Comparison of ENCODE assay signal across 10 mouse cellular contexts in genomic region chr9:65019146-65019545, GRCm38 (mm10). TPM values are rescaled to one million over a fixed set of nuclear protein-coding genes. Genes with fewer than 3 reads are reported as not detected.
DNase-seq lines count a peak whose midpoint lies in the region; ATAC-seq and TF ChIP-seq lines count a peak whose summit lies in the region.
"Had no signal": no experiment of that assay in that cellular context is flagged by ENCODE, and none has a peak within 500 bp of the region (broad histone marks: within the 10 kb centered on the region; RNA-seq: fewer than 3 reads in every experiment).

No protein-coding gene starts in this region.

- H3K4me3 ChIP-seq in gastrocnemius, adult 2 months, result no peak overlapping the region
- H3K4me3 ChIP-seq in G1E (ENCODE audit: low read depth, low read length), result peak overlapping the region; percentile 43; the same call in 1 of the 2 replicates
- H3K4me3 ChIP-seq in hindbrain, embryonic 15.5 days, result no peak overlapping the region

- peaks cover 23% of the 10 kb centered on the region for H3K36me3 ChIP-seq in G1E (replicated peaks)
- H3K36me3 ChIP-seq in hindbrain, embryonic 15.5 days, result no peaks in the 10 kb centered on the region

- no peak for DNase-seq in gastrocnemius, adult 2 months
- no peak for DNase-seq in gastrocnemius, postnatal 14 days
- DNase-seq in G1E (ENCODE audit: low spot score), result no peak
- peak; percentile 27 for DNase-seq in lung, postnatal 14 days
- no peak for DNase-seq in urinary bladder, adult 2 months (ENCODE audit: low spot score)
- DNase-seq in heart, postnatal 14 days, result no peak
- DNase-seq: gastrocnemius, postnatal 10 days; heart, postnatal 4 days had no signal

- H3K27me3 ChIP-seq in G1E (ENCODE audit: insufficient read depth, low read length), result no peaks in the 10 kb centered on the region
- no peaks in the 10 kb centered on the region for H3K27me3 ChIP-seq in hindbrain, embryonic 15.5 days

- TF ChIP-seq CTCF in gastrocnemius, adult 2 months (IDR thresholded peaks at IDR 0.05), result no peak
- no peak for TF ChIP-seq CTCF in G1E (IDR thresholded peaks at IDR 0.05; ENCODE audit: low read depth, low read length)

- H3K9me3 ChIP-seq in G1E (replicated peaks), result no peaks in the 10 kb centered on the region
- no peaks in the 10 kb centered on the region for H3K9me3 ChIP-seq in hindbrain, embryonic 15.5 days

- WGBS in hindbrain, embryonic 15.5 days, result 47% methylated on average over 3 of the region's 3 CpGs

- no peak for ATAC-seq in G1E (ENCODE audit: extremely low read depth, insufficient number of reproducible peaks, low FRiP score, poor library complexity, severe bottlenecking)
- ATAC-seq in hindbrain, embryonic 15.5 days (ENCODE audit: low FRiP score, low read depth), result no peak
- ATAC-seq in erythroid progenitor cell, adult 5-6 weeks (replicated peaks; ENCODE audit: low FRiP score, poor library complexity, severe bottlenecking), result no peak

- H3K4me1 ChIP-seq in G1E (ENCODE audit: insufficient read depth, low read depth, low read length), result peaks cover 70% of the 10 kb centered on the region
- peaks cover 66% of the 10 kb centered on the region for H3K4me1 ChIP-seq in hindbrain, embryonic 15.5 days (replicated peaks)

- intact Hi-C loops in gastrocnemius, adult 2 months (cut with DNase I), result no loop called here
- intact Hi-C loops in gastrocnemius, postnatal 14 days (cut with DNase I; ENCODE audit: low total_unique reads), result no loop called here
- intact Hi-C loops in heart, postnatal 14 days (cut with DNase I), result no loop called here

- H3K9ac ChIP-seq in hindbrain, embryonic 15.5 days, result no peak overlapping the region

- peak overlapping the region; percentile 20; the same call in 1 of the 2 replicates for H3K27ac ChIP-seq in gastrocnemius, adult 2 months
- H3K27ac ChIP-seq in hindbrain, embryonic 15.5 days (replicated peaks), result no peak overlapping the region

- H3K4me2 ChIP-seq in hindbrain, embryonic 15.5 days, result peak overlapping the region; percentile 74

RNA-seq across cellular contexts. Expression of gene Hacd3, which starts 2.3 kb away (rescaled TPM):
- total RNA-seq in gastrocnemius, adult 2 months (2021), result 10 to 100 TPM in 1 of 2 experiments, 1 to 10 TPM in 1; 9.0 to 10.8 TPM
- total RNA-seq in gastrocnemius, postnatal 14 days (2021), result 10 to 100 TPM; 13.3 to 14.1 TPM
- 22.0 and 22.3 TPM in 2 replicates for total RNA-seq in G1E (2014; fragmentation: Nextera tagmentation)
- total RNA-seq in G1E (2017), result 48.1 and 49.0 TPM in 2 replicates
- 3.0 and 3.3 TPM in 2 replicates for polyA plus RNA-seq in G1E (2012)
- 219 and 223 TPM in 2 replicates for polyA plus RNA-seq in hindbrain, embryonic 15.5 days (2015; fragmentation: Nextera tagmentation; extraction: Ambion mirVana)
- 59.1 and 61.7 TPM in 2 replicates for polyA plus RNA-seq in urinary bladder, adult 2 months (2012; rRNA removed)
- 11.5 and 15.9 TPM in 2 replicates for total RNA-seq in erythroid progenitor cell, adult 5-6 weeks (2015; ENCODE audit: low replicate concordance)
- total RNA-seq in erythroid progenitor cell, adult 5-6 weeks (2017; ENCODE audit: low replicate concordance), result 18.2 and 20.8 TPM in 2 replicates
- 10 to 100 TPM; 17.7 to 20.9 TPM for total RNA-seq in heart, postnatal 14 days (2021)

RNA-seq across cellular contexts. Expression of gene Dpp8, which starts 13.1 kb away (rescaled TPM):
- 100 to 1,000 TPM in 1 of 2 experiments, 10 to 100 TPM in 1; 95.9 to 112 TPM for total RNA-seq in gastrocnemius, adult 2 months (2021)
- 100 to 1,000 TPM; 102 to 112 TPM for total RNA-seq in gastrocnemius, postnatal 14 days (2021)
- total RNA-seq in G1E (2014; fragmentation: Nextera tagmentation) (137 and 145 TPM in 2 replicates), G1E (2017) (125 and 133 TPM in 2 replicates)
- polyA plus RNA-seq in G1E (2012), result 11.6 and 13.6 TPM in 2 replicates
- 39.5 and 39.6 TPM in 2 replicates for polyA plus RNA-seq in hindbrain, embryonic 15.5 days (2015; fragmentation: Nextera tagmentation; extraction: Ambion mirVana)
- polyA plus RNA-seq in urinary bladder, adult 2 months (2012; rRNA removed), result 53.7 and 64.4 TPM in 2 replicates
- total RNA-seq in erythroid progenitor cell, adult 5-6 weeks (2015; ENCODE audit: low replicate concordance), result 70.3 and 82.6 TPM in 2 replicates
- total RNA-seq in erythroid progenitor cell, adult 5-6 weeks (2017; ENCODE audit: low replicate concordance), result 110 and 113 TPM in 2 replicates
- 10 to 100 TPM; 67.5 to 74.3 TPM for total RNA-seq in heart, postnatal 14 days (2021)

RNA-seq across cellular contexts. Expression of gene Ints14, which starts 58.4 kb away (rescaled TPM):
- total RNA-seq in gastrocnemius, adult 2 months (2021), result 10 to 100 TPM; 16.9 to 17.5 TPM
- total RNA-seq in gastrocnemius, postnatal 14 days (2021), result 10 to 100 TPM; 21.7 to 23.4 TPM
- total RNA-seq in G1E (2014; fragmentation: Nextera tagmentation) (46.3 and 50.1 TPM in 2 replicates), G1E (2017) (42.0 and 43.2 TPM in 2 replicates)
- 36.4 and 42.7 TPM in 2 replicates for polyA plus RNA-seq in G1E (2012)
- polyA plus RNA-seq in hindbrain, embryonic 15.5 days (2015; fragmentation: Nextera tagmentation; extraction: Ambion mirVana), result 33.3 and 35.8 TPM in 2 replicates
- polyA plus RNA-seq in urinary bladder, adult 2 months (2012; rRNA removed), result 24.3 and 25.1 TPM in 2 replicates
- total RNA-seq in erythroid progenitor cell, adult 5-6 weeks (2015; ENCODE audit: low replicate concordance), result 10.5 and 22.7 TPM in 2 replicates
- 8.8 and 11.7 TPM in 2 replicates for total RNA-seq in erythroid progenitor cell, adult 5-6 weeks (2017; ENCODE audit: low replicate concordance)
- total RNA-seq in heart, postnatal 14 days (2021), result 10 to 100 TPM; 17.8 to 19.4 TPM
